Mouse (Mus musculus) heart, adult 11 months (tissue): ENCODE data around the gene Dpp6.

Experiments used
- DNase-seq: peaks from one replicate; pipeline ENCODE4 v3.0.0; 2022

The Dpp6 gene

DNA sequence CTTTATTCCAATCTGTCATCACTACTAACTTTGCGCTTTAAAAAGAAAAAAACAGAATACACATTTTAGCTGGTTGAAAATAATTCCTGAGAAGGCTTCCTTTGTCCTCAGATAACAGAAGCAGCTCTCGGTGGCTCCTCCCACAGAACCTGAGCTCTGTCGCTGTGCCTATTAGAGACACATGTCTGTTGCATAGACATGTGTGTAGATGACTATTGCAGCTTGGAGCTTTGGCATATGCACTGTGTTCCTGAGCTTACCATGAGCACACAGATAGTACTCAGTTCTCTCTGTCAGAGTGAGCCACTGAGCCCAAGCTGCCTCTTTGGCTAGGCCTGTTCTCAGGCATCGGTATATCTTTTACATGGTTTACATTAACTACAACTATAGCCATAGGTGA lies 732.3 kb downstream of the Dpp6 start:
- peak; percentile 14 for DNase-seq

- DNase-seq: no peak
Measured at GRCm38 (mm10) chr5:27565700-27566099, 748.7 kb downstream of the Dpp6 start.

DNA sequence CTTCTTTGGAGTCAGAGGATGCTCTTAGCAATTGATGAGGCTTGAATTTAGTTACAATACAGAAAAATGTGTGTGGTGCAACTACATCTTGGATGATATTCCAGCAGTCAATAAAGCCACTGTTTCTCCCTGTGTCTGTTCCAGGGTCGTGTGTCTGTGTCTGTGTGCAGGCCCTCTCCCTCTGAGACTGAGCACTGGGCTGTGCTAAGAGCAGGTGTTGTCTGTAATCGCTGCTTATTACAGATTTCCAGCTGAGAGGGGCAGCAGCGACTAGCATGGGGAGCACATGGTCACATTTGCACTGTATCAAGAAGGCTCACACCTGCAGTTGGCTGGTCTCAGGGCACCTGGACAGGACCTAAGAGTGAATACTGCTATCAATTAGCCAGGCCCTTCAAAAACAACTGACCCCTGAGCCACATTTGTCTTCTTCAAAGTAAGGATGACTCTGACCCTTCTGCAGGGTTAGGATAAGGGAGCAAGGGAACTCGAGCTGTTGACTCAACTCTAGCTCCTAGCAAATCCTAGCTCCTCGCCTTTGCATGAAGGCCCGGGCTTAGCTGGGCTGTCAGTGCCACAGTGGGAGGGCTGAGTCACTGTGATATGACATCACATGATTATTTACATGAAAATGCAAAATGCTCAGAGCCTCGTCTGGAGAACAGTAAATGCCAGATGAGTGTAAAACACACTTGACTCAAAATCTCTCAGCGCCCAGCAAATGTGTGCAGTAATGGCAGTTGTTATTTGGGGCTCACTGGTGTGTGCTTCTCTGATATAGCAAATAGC lies 771.2 kb downstream of the Dpp6 start:
- DNase-seq: peak; percentile 24

DNA sequence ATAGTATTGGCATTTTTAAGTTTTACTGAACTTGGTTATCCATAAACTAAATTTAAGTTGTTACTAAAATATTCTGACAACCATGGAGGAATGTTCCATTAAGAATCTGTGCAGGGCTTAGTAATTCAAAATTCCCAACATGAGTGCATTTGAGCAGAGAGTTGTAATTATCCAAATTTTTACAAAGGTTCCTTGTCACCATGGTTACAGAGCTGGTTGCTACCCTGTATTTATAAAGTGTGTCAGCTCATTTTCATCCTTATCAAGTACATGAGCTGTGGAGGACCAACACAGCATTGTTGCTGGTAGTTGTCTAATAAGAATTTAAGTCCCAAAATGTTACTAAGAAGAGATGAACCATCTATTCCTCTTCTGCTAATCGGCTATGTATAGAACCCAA lies 787.1 kb downstream of the Dpp6 start:
- no peak for DNase-seq

DNA sequence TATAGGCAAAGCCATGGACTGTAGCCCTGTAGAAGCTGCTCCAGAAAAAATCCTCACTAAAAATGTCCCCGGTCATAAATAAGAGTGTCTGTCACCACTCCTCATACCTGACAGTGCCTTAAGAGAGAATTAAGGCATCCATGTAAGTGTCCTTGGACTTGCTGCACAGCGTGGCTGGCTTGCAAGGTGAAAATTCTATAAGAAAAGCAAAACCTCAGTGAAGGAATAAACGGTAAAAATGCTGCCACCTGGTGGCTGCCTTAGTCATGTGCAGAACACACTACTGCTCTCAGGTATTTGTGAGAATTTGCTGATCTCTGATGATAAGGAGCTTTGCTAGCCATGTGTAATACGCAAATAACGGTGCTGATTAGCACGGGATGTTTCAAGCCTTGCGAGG lies 798.8 kb downstream of the Dpp6 start:
- no peak for DNase-seq

DNA sequence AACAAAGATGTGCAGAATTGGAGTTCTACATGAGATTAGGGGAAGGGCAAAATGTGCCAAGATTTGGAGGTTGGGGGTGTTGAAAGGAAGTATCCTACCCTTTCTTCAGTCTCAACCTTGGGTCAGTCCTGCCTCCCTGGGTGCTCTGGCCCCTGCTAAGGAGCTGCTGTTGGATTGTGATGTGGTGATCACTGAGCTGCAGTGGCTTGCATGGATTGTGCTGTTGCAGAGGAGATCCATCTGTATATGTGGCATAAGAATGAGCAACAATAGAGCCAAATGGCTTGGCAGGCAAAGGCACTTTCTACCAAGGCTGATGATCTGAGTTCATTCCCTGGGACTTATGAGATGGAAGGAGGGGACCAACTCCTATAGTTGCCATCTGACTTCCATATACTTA lies 804.8 kb downstream of the Dpp6 start:
- peak; percentile 56 for DNase-seq

DNA sequence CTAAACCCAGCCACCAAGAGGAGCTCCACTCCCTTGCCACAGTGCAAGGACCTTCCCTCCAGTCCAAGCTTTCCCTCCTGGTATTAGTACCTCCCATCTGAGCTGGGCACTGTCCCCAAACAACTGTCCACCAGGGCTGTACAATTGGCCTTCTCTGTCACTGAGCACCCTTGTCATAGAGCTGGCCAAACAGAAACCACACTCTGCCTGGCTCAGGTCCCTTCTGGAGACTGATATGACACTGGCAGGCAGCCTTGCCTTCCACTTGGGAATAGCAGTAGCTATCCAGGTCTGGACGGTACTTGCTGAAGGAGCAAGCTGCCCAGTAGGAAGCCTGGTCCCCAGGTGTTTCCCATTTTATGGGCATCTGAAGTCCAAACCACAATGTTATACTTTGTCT lies 806.9 kb downstream of the Dpp6 start:
- peak; percentile 92 for DNase-seq

DNA sequence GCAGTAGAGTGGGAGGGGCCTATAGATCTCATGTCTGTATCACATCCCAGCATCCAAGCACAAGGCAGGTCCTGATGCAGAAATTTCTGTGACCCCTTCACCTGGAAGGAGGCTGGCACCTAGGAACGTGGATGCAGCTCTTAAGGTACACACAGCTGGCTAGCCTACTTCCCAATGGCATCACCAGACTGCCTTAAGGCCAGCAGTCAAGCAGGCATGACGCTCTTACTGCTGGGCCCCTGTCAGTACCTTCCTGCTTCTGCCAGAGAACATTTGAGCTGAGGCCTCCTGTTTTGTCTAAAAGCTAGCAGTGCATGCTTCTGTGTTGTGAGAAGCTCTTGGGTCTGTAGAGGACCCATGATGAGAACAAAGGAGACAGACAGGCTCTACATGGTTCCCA lies 815.1 kb downstream of the Dpp6 start:
- DNase-seq: peak; percentile 66

DNA sequence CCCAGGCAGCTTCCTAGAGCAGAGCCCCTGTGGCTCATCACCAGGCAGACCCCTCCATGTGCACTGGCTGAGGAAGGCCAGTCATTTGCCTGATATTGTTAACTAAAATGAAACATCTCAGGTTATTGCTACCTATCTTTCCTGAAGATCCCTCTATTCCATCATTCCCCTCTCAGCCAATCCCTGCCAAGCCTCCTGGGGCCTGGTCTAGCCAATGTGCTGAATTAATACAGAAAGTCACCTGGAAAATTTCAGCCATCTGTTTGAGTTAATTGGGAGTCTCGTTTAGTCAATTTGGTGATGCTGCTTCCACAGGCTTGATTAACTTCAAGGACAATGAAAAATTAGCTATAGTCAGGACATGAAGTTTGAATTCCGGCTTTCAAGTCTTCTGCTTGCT lies 818.9 kb downstream of the Dpp6 start:
- DNase-seq: peak; percentile 35

DNA sequence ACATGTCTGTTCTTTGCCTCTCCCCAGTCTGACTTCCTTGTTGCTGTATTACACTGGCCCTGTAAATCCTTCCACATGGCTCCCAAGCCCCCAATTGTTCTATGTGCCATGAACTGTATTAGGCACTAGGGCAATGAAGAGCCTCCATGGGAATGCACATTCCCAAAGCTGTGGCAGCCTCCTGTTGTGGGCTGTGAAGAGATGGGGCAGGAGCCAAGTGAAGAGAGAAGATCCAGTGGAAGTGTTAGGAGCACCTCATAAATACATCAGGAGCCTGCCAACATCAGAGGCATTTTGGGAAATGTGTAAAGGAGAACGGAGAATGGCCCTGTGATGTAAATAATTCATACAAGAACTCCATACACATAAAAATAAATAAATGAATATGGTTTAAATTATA lies 824.9 kb downstream of the Dpp6 start:
- DNase-seq: peak; percentile 70

- no peak for DNase-seq
Measured at GRCm38 (mm10) chr5:27651879-27652814, 835.1 kb downstream of the Dpp6 start.

DNA sequence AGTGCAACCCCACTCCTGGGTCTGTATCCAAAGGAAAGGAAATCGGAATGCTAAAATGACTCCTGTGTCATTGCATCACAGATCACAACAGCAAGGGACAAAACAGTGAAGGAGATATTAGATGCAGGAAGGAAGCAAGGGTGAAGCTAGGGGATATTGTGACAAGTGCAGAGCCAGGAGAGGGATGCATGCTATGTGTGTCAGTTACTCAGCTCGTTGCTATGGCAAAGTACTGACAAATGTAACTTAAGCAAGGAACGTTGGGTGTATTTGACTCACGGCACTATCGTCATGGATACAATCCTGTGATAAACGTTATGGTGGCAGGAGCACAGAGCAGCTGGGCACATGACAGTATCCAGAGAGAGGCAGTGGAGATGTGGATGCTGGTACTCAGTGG lies 839.1 kb downstream of the Dpp6 start:
- DNase-seq: no peak

GRCm38 (mm10) chr5:27657672-27658071 lies 840.7 kb downstream of the Dpp6 start:
- no peak for DNase-seq

GRCm38 (mm10) chr5:27658165-27658564 lies 841.2 kb downstream of the Dpp6 start:
- no peak for DNase-seq

DNA sequence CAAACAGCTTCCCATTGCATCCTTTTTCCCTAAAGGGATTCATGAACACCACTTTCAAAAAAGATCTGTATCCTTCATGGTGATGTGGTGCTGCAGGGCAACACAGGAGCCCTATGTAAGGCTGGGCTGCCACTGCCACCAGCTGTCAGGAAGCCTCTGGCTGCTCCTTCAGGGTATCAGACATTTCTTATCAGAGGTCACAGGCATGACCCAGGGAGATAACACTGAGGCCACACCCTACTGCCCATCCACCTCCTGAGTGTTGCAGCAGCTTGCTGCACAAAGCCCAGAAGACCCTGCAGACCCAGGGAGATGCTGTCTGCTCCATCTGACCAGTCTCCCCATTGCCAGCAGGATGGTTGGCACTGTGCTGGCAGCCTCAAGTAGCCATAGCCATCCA lies 841.6 kb downstream of the Dpp6 start:
- no peak for DNase-seq

GRCm38 (mm10) chr5:27659019-27659418 lies 842.0 kb downstream of the Dpp6 start:
- no peak for DNase-seq

DNA sequence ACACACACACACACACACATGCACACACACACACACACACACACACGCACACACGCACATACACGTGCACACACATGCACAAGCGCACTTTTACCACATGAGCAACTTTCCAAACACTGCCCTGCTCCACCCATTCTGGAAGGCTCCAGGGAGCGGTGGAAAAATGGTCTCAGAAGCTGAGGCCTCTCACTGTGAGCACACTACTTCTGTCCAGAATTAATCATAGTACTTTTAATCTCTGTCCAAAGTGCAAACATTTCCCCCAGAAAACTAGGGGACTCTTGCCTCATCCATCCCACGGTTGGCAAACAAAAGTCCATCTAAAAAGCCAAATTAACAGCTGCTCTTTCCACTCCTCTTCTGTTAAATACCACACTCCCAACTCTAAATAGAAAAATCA lies 842.8 kb downstream of the Dpp6 start:
- peak; percentile 95 for DNase-seq

DNA sequence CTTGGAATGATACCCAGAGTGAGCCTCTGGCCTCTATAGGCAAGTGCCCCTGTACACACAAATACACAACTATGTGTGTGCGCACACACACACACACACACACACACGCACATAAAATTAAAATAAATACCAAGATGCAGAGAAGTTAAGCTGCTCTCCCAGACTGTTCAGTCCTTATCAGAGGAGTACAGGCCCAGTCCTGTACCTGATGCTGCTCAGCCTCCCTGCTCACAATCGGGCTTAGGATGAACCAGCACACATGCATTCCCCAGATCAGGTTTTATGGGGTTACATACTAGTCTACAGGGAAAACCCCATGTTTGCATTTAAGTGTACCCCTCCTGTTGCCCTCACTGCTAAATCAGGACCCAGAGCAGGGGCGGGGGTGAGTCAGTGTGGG lies 847.1 kb downstream of the Dpp6 start:
- no peak for DNase-seq

- DNase-seq: no peak
Measured at GRCm38 (mm10) chr5:27671487-27671886, 854.5 kb downstream of the Dpp6 start.

DNA sequence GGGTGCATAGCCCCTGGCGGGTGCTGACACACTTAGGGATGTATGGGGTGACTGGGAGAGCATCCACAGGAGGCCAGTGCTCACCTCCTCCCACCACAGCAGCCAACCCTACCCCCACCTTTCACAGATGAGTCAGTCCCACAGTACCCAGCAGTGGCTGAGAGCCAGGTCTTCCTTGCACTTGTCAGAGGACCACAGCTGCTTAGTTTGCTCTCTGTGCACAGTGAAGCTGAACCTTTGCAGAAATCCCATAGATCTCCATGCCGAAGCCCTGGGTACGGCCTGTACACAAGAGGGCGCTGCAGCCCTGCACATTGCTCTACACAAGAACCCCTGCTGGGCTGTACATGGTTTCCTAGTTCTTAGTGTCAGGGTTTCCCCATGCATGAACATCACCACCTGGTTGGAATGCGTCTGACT lies 860.3 kb downstream of the Dpp6 start:
- no peak for DNase-seq

DNA sequence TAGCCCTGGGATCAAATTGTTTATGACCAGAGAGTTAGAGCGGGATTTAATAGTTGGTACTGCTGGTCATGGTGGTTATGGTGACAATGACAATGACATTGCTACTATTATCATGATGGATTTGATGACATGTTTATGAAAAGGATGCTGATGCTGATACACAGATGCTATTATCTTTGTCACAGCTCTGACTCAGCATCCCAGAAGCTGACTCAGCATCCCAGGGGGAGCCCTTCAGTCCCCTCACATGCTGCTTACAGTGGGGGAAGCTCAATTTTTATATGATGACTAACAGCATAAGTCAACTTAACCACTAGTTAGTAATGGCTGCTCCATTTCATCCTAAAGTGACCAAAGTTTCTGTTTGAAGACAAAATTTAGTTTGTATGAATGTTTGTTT lies 862.1 kb downstream of the Dpp6 start:
- DNase-seq: no peak

- no peak for DNase-seq
Measured at GRCm38 (mm10) chr5:27680476-27680875, 863.5 kb downstream of the Dpp6 start.

GRCm38 (mm10) chr5:27685162-27685561 lies 868.2 kb downstream of the Dpp6 start:
- DNase-seq: no peak

DNA sequence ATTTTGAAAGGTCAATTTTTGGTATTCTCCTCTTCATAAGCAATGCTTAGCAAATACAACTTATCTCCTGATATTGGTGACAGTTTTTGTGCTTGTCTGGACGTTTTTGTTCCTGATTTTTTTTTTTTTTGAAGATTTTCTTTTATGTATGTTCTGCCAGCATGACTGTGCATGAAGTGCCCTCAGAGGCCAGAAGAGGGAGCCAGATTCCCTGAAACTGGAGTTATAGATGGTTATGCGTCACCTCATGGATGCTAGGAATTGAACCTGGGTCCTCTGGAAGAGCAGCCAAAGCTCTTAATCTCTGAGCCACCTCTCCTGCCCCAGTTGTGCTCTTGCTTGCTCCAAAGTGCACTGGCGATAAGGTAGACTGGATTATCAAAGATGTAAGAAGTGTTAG lies 868.9 kb downstream of the Dpp6 start:
- DNase-seq: no peak
